Mouse (Mus musculus): ENCODE data around the gene Rai14. TPM values are rescaled to one million over a fixed set of nuclear protein-coding genes. Genes with fewer than 3 reads are reported as not detected.

Gene Rai14
- polyA plus RNA-seq (2012) = 1.0 and 1.4 TPM in 2 replicates

DNA sequence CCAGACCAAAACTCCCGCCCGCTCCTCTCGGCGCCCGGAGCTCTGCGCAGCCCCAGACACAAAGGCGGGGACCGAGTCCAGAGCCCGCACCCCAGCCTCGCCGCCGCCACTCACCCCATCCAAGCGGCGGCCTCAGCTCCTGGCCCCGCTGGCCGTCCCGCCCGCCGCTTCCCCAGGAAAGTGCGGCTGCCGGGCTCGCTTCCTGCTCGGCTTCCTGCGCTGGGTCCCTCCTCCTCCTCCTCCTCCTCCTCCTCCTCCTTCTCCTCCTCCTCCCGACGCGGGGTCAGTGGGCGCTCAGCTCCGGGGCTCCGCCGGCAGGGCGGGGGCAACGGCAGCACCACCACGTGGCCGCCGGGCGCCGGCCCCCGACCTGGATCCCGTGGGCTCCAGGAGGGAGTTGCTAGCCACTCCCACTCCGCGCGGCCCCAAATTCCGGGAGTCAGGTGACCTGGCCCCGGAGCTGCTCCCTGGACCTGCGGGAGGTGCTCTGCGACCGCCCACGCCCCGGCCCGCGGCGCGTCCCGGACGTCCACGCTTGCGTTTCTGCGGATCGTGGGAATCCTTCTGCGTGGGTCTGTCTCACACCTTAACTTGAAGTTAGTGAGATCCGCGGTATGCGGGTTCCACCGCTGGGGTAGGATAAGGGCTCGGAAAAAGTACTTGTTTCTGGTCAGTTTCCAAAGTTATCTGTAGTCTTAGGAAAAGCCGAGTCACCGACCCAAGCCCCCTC is at the start of gene Rai14:
Gene Rai14 (minus strand): TSS at position 216 of the 730 bp plus-strand sequence.

DNA sequence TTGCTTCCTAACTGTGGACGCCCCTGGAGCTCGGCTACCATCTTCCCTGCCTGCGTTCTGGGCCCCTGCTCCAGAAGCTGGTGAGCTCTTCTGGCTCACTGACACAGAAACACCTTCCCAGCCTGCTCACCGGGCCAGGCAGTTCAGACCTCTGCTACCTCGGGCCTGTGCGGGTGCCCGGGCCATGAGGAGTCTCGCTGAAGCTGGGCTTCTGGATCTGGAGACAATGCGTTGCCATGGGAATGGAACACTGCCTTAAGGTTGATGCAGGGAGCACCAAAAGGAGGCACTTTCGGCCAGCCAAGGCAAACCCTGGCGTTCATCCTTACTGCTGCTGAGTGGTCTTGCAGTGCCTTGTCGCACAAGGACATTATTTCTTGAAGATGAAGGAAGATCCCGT is 156.0 kb downstream of the Rai14 start, which contains the start of gene Ttc23l:
Gene Ttc23l (minus strand): TSS at position 204 of the 400 bp plus-strand sequence.

Other genes starting within 250 kb of the Rai14 start
- gene Dnajc21, start 244.1 kb downstream of the Rai14 start, polyA plus RNA-seq (2012) = 9.8 and 21.7 TPM in 2 replicates
- gene Brix1, start 228.7 kb downstream of the Rai14 start, polyA plus RNA-seq (2012) = 82.4 and 118 TPM in 2 replicates
- gene Rad1, start 228.6 kb downstream of the Rai14 start, polyA plus RNA-seq (2012) = 3.4 and 4.4 TPM in 2 replicates
- not detected in 2 replicates for gene Ttc23l, start 156.0 kb downstream of the Rai14 start, polyA plus RNA-seq (2012)
- gene C1qtnf3, start 237.7 kb upstream of the Rai14 start, polyA plus RNA-seq (2012) = not detected in 2 replicates

All from megakaryocyte-erythroid progenitor cell, adult 5 weeks (primary cell).